Mouse (Mus musculus): ENCODE measurements around the gene Dnaaf2. TPM values are rescaled to one million over a fixed set of nuclear protein-coding genes. Genes with fewer than 3 reads are reported as not detected.

Dnaaf2 gene
- polyA plus RNA-seq, 1 experiment from 2014 or later: 10.0 TPM

DNA sequence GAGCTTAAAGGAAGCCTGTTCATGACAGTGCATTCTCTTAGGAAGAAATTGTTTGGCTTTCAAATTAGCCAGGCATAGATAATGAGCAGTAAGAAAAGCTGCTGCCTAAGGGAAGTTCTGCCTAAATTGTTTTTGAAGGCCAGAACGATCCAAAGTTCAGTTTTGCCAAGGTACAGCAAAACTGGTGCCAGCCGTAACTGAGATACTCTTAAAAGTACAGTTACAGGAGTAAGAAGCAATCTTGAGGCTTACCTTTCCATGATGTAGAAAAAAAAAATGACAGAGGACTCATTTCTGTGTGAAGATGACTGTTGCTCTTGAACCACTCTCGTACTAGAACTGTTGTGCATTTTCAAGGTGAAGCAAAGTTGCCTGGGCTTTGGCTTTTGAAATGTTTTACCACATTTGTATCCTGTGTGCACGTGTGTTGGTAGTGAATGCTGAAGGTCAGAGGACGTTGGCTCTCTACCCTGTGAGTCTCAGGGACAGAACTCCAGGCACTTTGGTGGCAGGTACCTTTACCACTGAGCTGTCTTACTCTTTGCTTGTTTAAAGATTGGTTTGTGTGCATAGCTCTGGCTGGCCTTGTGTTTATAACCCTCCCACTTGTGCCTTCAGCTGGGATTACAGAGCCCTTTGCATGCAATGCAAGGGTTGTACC is 11.3 kb downstream of the Dnaaf2 start:
- Histone ChIP-seq H3K4me2 (ENCODE audit: low read depth, low read length) (no peak overlapping the region), H3K4me1 (replicated peaks; ENCODE audit: control insufficient read depth, insufficient read depth, low read length) (peaks cover 23% of the 10 kb centered on the region), H3K9ac (ENCODE audit: low read length) (peak overlapping the region; percentile 20; the same call in 1 of the 2 replicates), H3K36me3 (ENCODE audit: control insufficient read depth, insufficient read depth, low read length) (peaks cover 22% of the 10 kb centered on the region), H3K9me3 (ENCODE audit: control insufficient read depth, low read length) (no peaks in the 10 kb centered on the region), H3K27ac (ENCODE audit: low read length) (no peak overlapping the region), H3K4me3 (ENCODE audit: low read length) (no peak overlapping the region), H3K27me3 (ENCODE audit: control insufficient read depth, insufficient read depth, low read depth, low read length) (no peaks in the 10 kb centered on the region)
- no peak for ATAC-seq (ENCODE audit: low read depth)
- 55% methylated on average over 5 of the region's 5 CpGs for WGBS

DNA sequence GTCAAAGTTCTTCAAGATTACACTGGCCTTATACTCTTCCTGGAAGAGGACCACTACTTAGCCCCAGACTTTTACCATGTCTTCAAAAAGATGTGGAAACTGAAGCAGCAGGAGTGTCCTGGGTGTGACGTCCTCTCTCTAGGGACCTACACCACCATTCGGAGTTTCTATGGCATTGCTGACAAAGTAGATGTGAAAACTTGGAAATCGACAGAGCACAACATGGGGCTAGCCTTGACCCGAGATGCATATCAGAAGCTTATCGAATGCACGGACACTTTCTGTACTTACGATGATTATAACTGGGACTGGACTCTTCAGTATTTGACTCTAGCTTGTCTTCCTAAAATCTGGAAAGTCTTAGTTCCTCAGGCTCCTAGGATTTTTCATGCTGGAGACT is 12.9 kb downstream of the Dnaaf2 start:
- Histone ChIP-seq H3K27ac (ENCODE audit: low read length) (no peak overlapping the region), H3K4me3 (ENCODE audit: low read length) (peak overlapping the region; percentile 90), H3K9ac (ENCODE audit: low read length) (peak overlapping the region; percentile 93), H3K9me3 (ENCODE audit: control insufficient read depth, low read length) (no peaks in the 10 kb centered on the region), H3K36me3 (ENCODE audit: control insufficient read depth, insufficient read depth, low read length) (peaks cover 21% of the 10 kb centered on the region), H3K27me3 (ENCODE audit: control insufficient read depth, insufficient read depth, low read depth, low read length) (no peaks in the 10 kb centered on the region), H3K4me2 (ENCODE audit: low read depth, low read length) (peak overlapping the region; percentile 98), H3K4me1 (replicated peaks; ENCODE audit: control insufficient read depth, insufficient read depth, low read length) (peaks cover 23% of the 10 kb centered on the region)
- WGBS: 65% methylated on average over 7 of the region's 7 CpGs
- no peak for ATAC-seq (ENCODE audit: low read depth)

DNA sequence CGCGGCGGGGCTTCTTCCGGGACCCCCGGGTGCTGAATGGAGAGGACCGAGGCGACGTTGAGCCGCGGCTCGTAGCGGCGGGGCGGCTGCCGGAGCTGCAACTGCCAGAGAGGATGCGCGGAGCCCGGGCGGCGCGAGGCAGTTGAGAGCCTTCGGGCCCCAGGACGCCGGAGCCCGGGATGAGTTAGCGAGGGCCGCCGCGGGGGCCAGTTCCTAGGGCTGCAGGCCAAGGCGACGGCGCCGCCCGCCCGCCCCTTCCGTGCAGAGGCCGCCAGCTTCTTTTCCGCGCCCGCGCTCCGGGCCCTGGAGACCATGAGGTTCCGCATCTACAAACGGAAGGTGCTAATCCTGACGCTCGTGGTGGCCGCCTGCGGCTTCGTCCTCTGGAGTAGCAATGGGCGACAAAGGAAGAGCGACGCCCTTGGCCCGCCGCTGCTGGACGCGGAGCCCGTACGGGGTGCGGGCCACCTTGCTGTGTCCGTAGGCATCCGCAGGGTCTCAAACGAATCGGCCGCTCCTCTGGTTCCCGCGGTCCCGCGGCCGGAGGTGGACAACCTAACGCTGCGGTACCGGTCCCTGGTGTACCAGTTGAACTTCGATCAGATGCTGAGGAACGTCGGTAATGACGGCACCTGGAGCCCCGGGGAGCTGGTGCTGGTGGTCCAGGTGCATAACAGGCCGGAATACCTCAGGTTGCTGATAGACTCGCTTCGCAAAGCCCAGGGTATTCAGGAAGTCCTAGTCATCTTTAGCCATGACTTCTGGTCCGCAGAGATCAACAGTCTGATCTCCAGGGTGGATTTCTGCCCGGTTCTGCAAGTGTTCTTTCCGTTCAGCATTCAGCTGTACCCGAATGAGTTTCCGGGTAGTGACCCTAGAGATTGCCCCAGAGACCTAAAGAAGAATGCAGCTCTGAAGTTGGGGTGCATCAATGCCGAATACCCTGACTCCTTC is 13.6 kb downstream of the Dnaaf2 start:
- Histone ChIP-seq H3K27ac (ENCODE audit: low read length) (peak overlapping the region; percentile 91), H3K9me3 (ENCODE audit: control insufficient read depth, low read length) (no peaks in the 10 kb centered on the region), H3K36me3 (ENCODE audit: control insufficient read depth, insufficient read depth, low read length) (peaks cover 16% of the 10 kb centered on the region), H3K4me3 (ENCODE audit: low read length) (peak overlapping the region; percentile 90), H3K9ac (ENCODE audit: low read length) (peak overlapping the region; percentile 93), H3K27me3 (ENCODE audit: control insufficient read depth, insufficient read depth, low read depth, low read length) (no peaks in the 10 kb centered on the region), H3K4me2 (ENCODE audit: low read depth, low read length) (peak overlapping the region; percentile 98), H3K4me1 (replicated peaks; ENCODE audit: control insufficient read depth, insufficient read depth, low read length) (peaks cover 23% of the 10 kb centered on the region)
- ATAC-seq (ENCODE audit: low read depth): peak; percentile 65
- 1% methylated on average over 74 of the region's 86 CpGs for WGBS

DNA sequence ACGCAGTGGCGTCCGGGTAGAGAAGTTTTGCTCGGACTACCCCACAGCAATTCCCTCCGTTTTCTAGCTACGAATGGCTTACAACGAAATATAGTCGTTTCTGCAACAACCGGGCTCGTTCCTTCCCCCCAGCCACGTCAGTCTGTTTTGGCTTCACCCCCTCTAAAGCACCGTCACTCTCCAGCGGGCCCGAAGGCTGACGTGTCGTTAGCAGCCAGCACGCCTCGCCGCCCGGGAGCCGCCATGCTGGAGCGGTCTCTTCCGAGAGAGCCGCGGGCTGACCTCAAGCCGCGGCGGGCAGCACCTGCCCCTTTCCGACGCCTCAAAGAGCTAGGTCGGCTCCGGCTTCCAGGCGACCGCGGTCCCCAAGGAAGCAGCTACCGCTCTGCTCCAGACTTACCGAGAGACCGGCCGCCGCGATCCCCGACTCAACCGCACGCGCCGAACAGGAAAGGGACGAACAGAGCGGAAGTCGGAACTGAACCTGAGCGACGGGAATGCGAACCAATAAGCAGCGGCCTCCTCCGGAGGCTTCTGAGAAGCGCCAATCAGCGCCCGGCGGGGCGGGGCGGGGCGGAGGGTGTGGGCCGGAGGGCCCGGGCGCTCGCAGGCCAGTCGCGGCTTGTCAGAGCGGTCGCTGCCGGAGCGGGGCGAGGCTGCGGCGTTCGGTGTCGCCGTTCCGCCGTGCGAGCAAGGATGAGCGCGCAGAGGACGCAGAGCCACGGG is 14.5 kb downstream of the Dnaaf2 start, which contains the start of the genes Rpl36al and Mgat2:
Gene Rpl36al, minus strand, starts transcription at position 501 of the 726 bp plus-strand sequence.
Gene Mgat2, plus strand, starts transcription at position 575 of the 726 bp plus-strand sequence.
- peak within 1 kb of the TSS; percentile 98 for H3K4me2 ChIP-seq (ENCODE audit: low read depth, low read length)
- ATAC-seq (ENCODE audit: low read depth): peak; percentile 99
- WGBS: under 1% methylated on average over 75 of the region's 84 CpGs

DNA sequence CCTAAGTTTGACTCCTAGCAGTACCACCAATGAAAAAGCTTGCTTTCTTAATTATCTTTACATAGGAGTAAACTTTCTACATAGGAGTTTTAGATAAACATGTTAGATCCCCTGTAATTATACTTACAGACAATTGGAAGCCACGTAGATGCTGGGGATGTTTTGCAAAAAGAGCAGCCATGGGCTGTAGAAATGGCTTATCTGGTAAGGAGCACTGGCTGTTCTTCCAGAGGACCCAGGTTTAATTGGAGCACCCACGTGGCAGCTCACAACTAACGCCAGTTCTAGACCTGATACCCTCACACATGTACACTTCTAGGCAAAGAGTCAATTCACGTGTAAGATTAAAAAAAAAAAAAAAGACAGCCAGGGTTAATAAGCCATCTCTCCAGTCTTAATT is 16.4 kb downstream of the Dnaaf2 start:
- H3K36me3 ChIP-seq (ENCODE audit: control insufficient read depth, insufficient read depth, low read length): peaks cover 7% of the 10 kb centered on the region
- peaks cover 17% of the 10 kb centered on the region for H3K4me1 ChIP-seq (replicated peaks; ENCODE audit: control insufficient read depth, insufficient read depth, low read length)
- no peak for ATAC-seq (ENCODE audit: low read depth)
- H3K27ac ChIP-seq (ENCODE audit: low read length): no peak overlapping the region
- WGBS: 84% methylated on average over 4 of the region's 4 CpGs
- no peak overlapping the region for H3K9ac ChIP-seq (ENCODE audit: low read length)
- H3K27me3 ChIP-seq (ENCODE audit: control insufficient read depth, insufficient read depth, low read depth, low read length): no peaks in the 10 kb centered on the region
- no peaks in the 10 kb centered on the region for H3K9me3 ChIP-seq (ENCODE audit: control insufficient read depth, low read length)
- H3K4me2 ChIP-seq (ENCODE audit: low read depth, low read length): no peak overlapping the region
- H3K4me3 ChIP-seq (ENCODE audit: low read length): no peak overlapping the region

More for the DNA sequence above, 14.5 kb downstream of the Dnaaf2 start, which contains the start of the genes Rpl36al and Mgat2:
- Histone ChIP-seq H3K27ac (ENCODE audit: low read length) (peak within 1 kb of the TSS; percentile 91), H3K4me3 (ENCODE audit: low read length) (peak within 1 kb of the TSS; percentile 90), H3K9me3 (ENCODE audit: control insufficient read depth, low read length) (no peaks in the 10 kb centered on the region), H3K4me1 (replicated peaks; ENCODE audit: control insufficient read depth, insufficient read depth, low read length) (peaks cover 23% of the 10 kb centered on the region), H3K36me3 (ENCODE audit: control insufficient read depth, insufficient read depth, low read length) (peaks cover 13% of the 10 kb centered on the region), H3K9ac (ENCODE audit: low read length) (peak within 1 kb of the TSS; percentile 93), H3K27me3 (ENCODE audit: control insufficient read depth, insufficient read depth, low read depth, low read length) (no peaks in the 10 kb centered on the region)

DNA sequence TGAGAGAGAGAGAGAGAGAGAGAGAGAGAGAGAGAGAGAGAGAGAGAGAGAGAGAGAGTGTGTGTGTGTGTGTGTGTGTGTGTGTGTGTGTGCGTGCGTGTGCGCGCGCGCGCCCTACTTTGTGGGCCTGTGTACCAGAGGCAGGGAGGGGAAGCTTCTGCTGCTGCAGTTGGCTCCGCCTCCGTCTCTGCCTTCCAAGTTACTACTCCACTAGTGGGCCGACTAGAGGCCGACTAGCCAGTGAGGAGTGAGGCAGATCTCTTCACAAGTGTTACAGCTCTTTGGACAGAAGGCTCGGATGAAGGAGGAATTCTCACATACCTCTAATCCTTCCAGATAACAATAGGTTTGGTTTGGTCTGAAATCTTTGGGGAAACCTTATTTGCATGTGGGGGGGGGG is 18.9 kb downstream of the Dnaaf2 start:
- H3K9me3 ChIP-seq (ENCODE audit: control insufficient read depth, low read length): no peaks in the 10 kb centered on the region
- H3K4me1 ChIP-seq (replicated peaks; ENCODE audit: control insufficient read depth, insufficient read depth, low read length): peaks cover 5% of the 10 kb centered on the region; the same call in 1 of the 2 replicates
- H3K4me2 ChIP-seq (ENCODE audit: low read depth, low read length): no peak overlapping the region
- no peaks in the 10 kb centered on the region for H3K27me3 ChIP-seq (ENCODE audit: control insufficient read depth, insufficient read depth, low read depth, low read length)
- no peak for ATAC-seq (ENCODE audit: low read depth)
- whole genome bisulfite sequencing: 68% methylated on average over 12 of the region's 12 CpGs
- H3K4me3 ChIP-seq (ENCODE audit: low read length): no peak overlapping the region
- no peak overlapping the region for H3K9ac ChIP-seq (ENCODE audit: low read length)
- no peak overlapping the region for H3K27ac ChIP-seq (ENCODE audit: low read length)
- peaks cover 19% of the 10 kb centered on the region for H3K36me3 ChIP-seq (ENCODE audit: control insufficient read depth, insufficient read depth, low read length)

DNA sequence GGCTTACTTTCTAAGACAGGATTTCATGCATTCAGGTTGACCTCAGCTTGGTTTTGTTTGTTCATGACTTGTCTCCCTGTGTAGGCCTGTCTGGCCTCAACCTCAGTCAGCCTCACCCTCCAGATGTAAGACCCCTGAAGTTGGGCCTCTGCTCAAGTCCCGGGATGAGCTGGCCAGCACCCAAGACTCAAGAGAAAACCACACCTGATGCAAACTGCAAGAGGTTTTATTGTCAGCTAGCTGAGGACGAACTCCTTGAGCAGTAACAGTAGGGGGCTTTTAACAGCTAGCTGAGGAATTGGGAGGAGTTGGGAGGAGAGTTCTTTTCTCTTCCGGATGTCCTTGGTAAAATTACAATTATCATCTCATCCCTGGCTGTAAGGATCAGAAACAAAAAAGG is 20.7 kb downstream of the Dnaaf2 start:
- H3K27ac ChIP-seq (ENCODE audit: low read length): no peak overlapping the region
- H3K9ac ChIP-seq (ENCODE audit: low read length): no peak overlapping the region
- H3K36me3 ChIP-seq (ENCODE audit: control insufficient read depth, insufficient read depth, low read length): peaks cover 24% of the 10 kb centered on the region
- no peaks in the 10 kb centered on the region for H3K4me1 ChIP-seq (replicated peaks; ENCODE audit: control insufficient read depth, insufficient read depth, low read length)
- H3K9me3 ChIP-seq (ENCODE audit: control insufficient read depth, low read length): no peaks in the 10 kb centered on the region
- H3K4me2 ChIP-seq (ENCODE audit: low read depth, low read length): no peak overlapping the region
- 79% methylated on average over 3 of the region's 3 CpGs for WGBS
- no peaks in the 10 kb centered on the region for H3K27me3 ChIP-seq (ENCODE audit: control insufficient read depth, insufficient read depth, low read depth, low read length)
- ATAC-seq (ENCODE audit: low read depth): no peak
- H3K4me3 ChIP-seq (ENCODE audit: low read length): no peak overlapping the region

DNA sequence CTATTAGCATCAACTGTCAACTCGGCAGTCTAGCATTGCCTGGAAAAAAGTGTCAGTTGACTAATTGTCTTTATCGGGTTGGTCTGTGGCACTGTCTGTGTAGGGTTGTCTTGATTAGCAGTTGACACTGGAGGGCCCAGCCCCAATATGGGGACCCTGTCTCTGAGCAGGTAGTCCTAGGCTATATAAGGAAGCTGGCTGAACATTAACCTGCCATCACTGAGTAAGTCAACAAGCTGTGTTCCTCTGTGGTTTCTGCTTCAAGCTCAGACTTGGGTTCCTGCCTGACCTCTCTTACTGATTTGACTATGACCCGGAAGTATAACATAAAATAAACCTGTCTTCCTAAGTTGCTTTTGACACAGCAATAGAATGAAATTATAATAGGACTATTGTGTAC is 22.3 kb downstream of the Dnaaf2 start:
- Histone ChIP-seq H3K9ac (ENCODE audit: low read length) (no peak overlapping the region), H3K9me3 (ENCODE audit: control insufficient read depth, low read length) (no peaks in the 10 kb centered on the region), H3K27me3 (ENCODE audit: control insufficient read depth, insufficient read depth, low read depth, low read length) (no peaks in the 10 kb centered on the region), H3K36me3 (ENCODE audit: control insufficient read depth, insufficient read depth, low read length) (peaks cover 18% of the 10 kb centered on the region), H3K4me1 (replicated peaks; ENCODE audit: control insufficient read depth, insufficient read depth, low read length) (no peaks in the 10 kb centered on the region), H3K4me3 (ENCODE audit: low read length) (no peak overlapping the region), H3K4me2 (ENCODE audit: low read depth, low read length) (no peak overlapping the region), H3K27ac (ENCODE audit: low read length) (no peak overlapping the region)
- no peak for ATAC-seq (ENCODE audit: low read depth)
- 84% methylated on average over 3 of the region's 3 CpGs for WGBS
